Mouse (Mus musculus): ENCODE measurements at regions not wholly inside any gene's neighbourhood (a gene's known extent, or its start where the extent isn't known, plus 50 kb on each side); places are given as distances from the start of the nearest gene placed in this dataset.

DNA sequence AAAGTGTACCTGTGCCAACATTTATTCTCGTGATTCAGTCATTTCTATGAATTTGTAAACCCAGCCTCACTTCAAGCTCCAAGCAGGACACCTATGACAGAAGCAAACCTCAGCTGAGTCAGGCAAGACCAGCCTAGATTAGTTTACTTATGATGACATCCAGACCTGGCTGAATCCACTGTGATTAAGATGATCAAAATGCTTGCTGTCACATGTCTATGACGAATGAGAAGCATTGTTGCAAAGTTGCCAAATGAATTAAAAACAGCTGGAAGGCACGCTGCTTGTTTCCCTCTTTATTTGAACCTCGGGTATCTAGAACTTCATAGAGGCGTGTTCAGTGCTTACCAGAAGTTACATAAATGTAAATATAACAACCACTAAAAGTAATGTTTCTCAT is 95.9 kb upstream of the Itga4 start:
- no peaks in the 10 kb centered on the region for H3K4me1 ChIP-seq (ENCODE audit: control insufficient read depth, insufficient read depth, low read length)
- H3K27ac ChIP-seq (ENCODE audit: insufficient read depth, low read depth, low read length), result no peak overlapping the region
- no peaks in the 10 kb centered on the region for H3K36me3 ChIP-seq (ENCODE audit: control insufficient read depth, insufficient read depth, low read length)
- 75% methylated on average over 5 of the region's 5 CpGs for WGBS
- no peaks in the 10 kb centered on the region for H3K27me3 ChIP-seq (replicated peaks; ENCODE audit: control insufficient read depth, insufficient read depth, low read length)
- DNase-seq, result no peak
- no peak for TF ChIP-seq CTCF (conservative IDR thresholded peaks at IDR 0.05; ENCODE audit: insufficient read depth, insufficient read length, low read depth, low read length)
- TF ChIP-seq POLR2A (IDR thresholded peaks at IDR 0.05; ENCODE audit: low read depth, low read length), result no peak
- no peak overlapping the region for H3K4me3 ChIP-seq (ENCODE audit: insufficient read depth, low read depth, low read length)

DNA sequence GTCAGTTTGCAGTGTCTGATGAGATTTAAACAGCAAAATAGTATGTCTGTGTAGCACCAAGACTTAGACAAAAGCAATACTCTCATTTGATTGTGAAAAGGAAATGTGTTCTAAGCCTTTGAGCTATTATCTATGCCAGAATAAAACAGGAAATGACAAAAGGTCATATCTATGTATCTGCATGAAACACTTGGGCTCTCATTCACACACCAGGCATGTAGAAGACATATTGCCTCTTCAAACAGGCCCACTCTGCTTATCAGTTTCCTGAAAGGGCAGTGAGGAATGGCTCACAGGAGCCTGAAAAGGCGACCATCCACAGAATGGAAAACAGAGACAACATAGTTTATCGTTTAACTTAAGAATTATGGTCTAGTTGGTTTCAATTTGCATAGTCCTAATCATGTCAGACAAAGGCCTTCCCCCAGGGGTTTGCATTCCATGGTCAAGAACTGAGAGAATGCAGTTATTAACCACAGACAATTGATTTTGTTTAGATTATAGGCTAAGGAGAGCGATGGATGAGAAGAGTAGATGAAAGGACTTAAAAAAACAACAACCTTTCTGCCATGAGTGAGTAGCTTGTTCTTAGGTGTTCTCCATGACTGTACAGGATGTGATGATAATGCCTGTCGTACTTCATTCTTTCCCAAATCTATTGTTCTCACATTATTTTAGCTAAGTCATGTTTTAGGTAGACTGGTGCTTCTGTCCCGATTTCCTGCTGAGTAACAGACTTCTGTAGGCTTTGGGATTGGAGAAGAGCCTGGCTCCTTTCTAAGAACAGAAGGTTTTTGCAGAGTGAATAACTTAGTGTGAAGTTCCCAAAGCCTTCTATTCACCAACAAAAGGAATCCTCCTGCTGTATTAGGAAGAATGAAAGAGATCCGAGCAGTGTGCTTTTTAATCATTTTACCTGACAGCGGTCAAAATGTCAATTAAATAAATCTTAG is 82.0 kb upstream of the Itga4 start:
- no peak for TF ChIP-seq CTCF (conservative IDR thresholded peaks at IDR 0.05; ENCODE audit: insufficient read depth, insufficient read length, low read depth, low read length)
- no peak for TF ChIP-seq POLR2A (IDR thresholded peaks at IDR 0.05; ENCODE audit: low read depth, low read length)
- no peak overlapping the region for H3K4me3 ChIP-seq (ENCODE audit: insufficient read depth, low read depth, low read length)
- WGBS, result 55% methylated on average over 7 of the region's 7 CpGs
- no peak for DNase-seq
- H3K27me3 ChIP-seq (replicated peaks; ENCODE audit: control insufficient read depth, insufficient read depth, low read length), result no peaks in the 10 kb centered on the region
- H3K27ac ChIP-seq (ENCODE audit: insufficient read depth, low read depth, low read length), result no peak overlapping the region
- no peaks in the 10 kb centered on the region for H3K4me1 ChIP-seq (ENCODE audit: control insufficient read depth, insufficient read depth, low read length)
- H3K36me3 ChIP-seq (ENCODE audit: control insufficient read depth, insufficient read depth, low read length), result no peaks in the 10 kb centered on the region

DNA sequence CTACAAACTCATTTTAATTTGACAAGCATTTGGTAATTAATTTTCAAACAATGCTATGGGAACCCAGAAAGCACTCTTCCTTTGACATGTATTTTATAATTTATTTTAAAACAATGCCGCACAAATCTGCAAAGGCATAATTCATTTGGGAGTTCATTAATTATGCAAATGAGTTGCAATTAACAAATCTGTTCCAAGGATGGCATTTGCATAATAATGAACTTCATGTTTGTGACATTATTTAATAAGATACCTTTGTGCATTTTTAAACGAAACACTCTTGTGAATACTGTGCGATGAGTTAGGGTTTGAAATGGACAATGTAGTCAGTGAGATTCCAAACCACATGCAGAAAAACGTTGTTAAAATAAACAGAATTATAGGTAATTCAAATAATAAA is 80.9 kb upstream of the Itga4 start:
- WGBS, result 91% methylated on average over 4 of the region's 4 CpGs
- H3K36me3 ChIP-seq (ENCODE audit: control insufficient read depth, insufficient read depth, low read length), result no peaks in the 10 kb centered on the region
- DNase-seq, result no peak
- H3K4me3 ChIP-seq (ENCODE audit: insufficient read depth, low read depth, low read length), result no peak overlapping the region
- H3K27ac ChIP-seq (ENCODE audit: insufficient read depth, low read depth, low read length), result no peak overlapping the region
- TF ChIP-seq POLR2A (IDR thresholded peaks at IDR 0.05; ENCODE audit: low read depth, low read length), result no peak
- TF ChIP-seq CTCF (conservative IDR thresholded peaks at IDR 0.05; ENCODE audit: insufficient read depth, insufficient read length, low read depth, low read length), result no peak
- no peaks in the 10 kb centered on the region for H3K27me3 ChIP-seq (replicated peaks; ENCODE audit: control insufficient read depth, insufficient read depth, low read length)
- H3K4me1 ChIP-seq (ENCODE audit: control insufficient read depth, insufficient read depth, low read length), result no peaks in the 10 kb centered on the region

DNA sequence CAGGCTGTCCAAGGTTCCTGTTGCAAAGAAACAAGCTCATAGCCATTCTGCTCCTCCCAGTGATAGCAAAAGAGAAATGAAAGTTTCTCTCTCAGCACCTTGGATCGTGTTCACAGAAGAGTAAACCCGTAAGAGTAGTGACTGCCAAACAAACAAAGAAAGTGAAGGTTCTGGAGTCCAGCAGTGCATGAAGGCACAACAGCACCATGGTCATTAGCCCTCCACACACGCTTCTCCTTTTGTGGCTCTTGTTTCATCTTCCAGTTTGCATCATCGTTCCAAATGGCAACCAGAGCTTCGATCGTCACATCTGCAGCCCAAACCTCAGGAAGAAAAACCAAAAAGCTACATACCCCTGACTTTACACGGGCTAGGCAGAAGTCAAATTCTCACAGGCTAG is 74.4 kb upstream of the Itga4 start:
- 54% methylated on average over 7 of the region's 7 CpGs for WGBS
- Histone ChIP-seq H3K4me3 (ENCODE audit: insufficient read depth, low read depth, low read length) (no peak overlapping the region), H3K4me1 (ENCODE audit: control insufficient read depth, insufficient read depth, low read length) (no peaks in the 10 kb centered on the region), H3K27ac (ENCODE audit: insufficient read depth, low read depth, low read length) (no peak overlapping the region), H3K27me3 (replicated peaks; ENCODE audit: control insufficient read depth, insufficient read depth, low read length) (no peaks in the 10 kb centered on the region), H3K36me3 (ENCODE audit: control insufficient read depth, insufficient read depth, low read length) (no peaks in the 10 kb centered on the region)
- no peak for DNase-seq
- TF ChIP-seq CTCF (conservative IDR thresholded peaks at IDR 0.05; ENCODE audit: insufficient read depth, insufficient read length, low read depth, low read length) (no peak), POLR2A (IDR thresholded peaks at IDR 0.05; ENCODE audit: low read depth, low read length) (no peak)

DNA sequence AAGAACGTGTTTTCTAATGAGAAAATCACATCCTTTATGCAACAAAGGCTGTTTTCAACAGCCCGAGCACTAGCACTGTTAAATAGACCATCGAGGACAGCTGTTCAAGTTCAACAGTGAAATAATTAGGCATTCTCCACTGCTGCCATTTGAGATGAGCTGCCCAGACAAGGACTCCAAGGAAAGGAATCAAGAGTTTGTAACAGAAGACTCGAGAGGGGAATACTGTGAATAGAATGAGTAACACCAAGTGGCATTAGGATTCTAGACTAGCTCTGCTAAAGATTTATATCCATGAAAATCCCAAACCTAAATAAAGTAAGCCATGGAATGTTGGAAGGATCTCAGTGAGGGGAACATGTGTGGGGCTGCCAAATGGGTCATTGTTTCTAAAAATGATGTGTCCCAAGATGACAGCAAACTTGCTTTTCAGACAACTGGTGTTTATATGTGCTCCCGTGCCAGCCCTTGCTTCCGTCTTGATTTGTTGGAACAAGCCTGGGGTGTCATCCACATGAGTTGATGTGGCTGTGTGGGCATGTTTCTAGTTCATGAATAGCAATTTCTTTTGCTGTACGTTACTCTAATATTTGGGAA is 72.1 kb upstream of the Itga4 start:
- H3K4me3 ChIP-seq (ENCODE audit: insufficient read depth, low read depth, low read length), result no peak overlapping the region
- TF ChIP-seq POLR2A (IDR thresholded peaks at IDR 0.05; ENCODE audit: low read depth, low read length) (no peak), CTCF (conservative IDR thresholded peaks at IDR 0.05; ENCODE audit: insufficient read depth, insufficient read length, low read depth, low read length) (no peak)
- H3K4me1 ChIP-seq (ENCODE audit: control insufficient read depth, insufficient read depth, low read length), result no peaks in the 10 kb centered on the region
- H3K27ac ChIP-seq (ENCODE audit: insufficient read depth, low read depth, low read length), result no peak overlapping the region
- 66% methylated on average over 7 of the region's 7 CpGs for WGBS
- H3K27me3 ChIP-seq (replicated peaks; ENCODE audit: control insufficient read depth, insufficient read depth, low read length), result no peaks in the 10 kb centered on the region
- no peak for DNase-seq
- no peaks in the 10 kb centered on the region for H3K36me3 ChIP-seq (ENCODE audit: control insufficient read depth, insufficient read depth, low read length)

DNA sequence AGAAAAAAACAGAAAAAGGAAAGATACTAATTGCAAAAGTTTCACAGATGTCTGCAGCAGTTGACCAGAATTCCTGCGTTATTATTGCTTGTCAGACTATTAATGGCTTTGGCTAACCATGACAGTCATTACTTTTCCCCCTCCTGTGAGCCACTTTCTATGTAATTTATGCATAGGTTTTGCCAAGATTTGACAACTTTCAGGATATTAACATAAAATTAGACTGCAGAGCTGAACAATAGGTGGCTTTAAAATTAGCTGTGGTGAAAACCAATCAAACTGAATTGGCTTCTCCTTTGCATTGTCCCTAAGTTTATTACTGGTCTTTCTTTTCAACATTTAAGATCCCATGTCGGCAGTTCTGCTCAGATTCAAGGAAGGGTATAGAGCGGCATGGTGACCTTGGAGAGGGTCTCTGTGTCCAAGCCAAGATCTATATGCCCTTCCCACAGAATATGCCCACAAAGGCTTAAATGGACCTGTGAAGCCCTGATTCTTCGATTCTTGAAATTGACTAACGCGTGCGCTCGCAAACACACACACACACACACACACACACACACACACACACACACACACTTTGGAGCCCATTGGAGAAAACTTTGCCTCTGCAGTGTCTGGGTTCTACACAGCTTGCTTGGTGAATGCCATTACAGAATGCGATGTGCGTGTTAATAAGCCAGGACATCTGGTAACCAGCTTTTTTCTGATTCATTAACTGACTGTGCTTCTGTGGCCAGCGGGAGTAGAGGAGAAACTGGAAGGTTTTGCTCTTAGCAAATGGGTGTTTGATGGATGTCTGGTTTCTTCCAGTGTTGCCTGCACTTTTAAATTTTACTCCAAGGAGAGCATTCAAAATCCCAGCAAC is 69.8 kb upstream of the Itga4 start:
- Histone ChIP-seq H3K4me1 (ENCODE audit: control insufficient read depth, insufficient read depth, low read length) (no peaks in the 10 kb centered on the region), H3K27me3 (replicated peaks; ENCODE audit: control insufficient read depth, insufficient read depth, low read length) (no peaks in the 10 kb centered on the region), H3K36me3 (ENCODE audit: control insufficient read depth, insufficient read depth, low read length) (no peaks in the 10 kb centered on the region), H3K27ac (ENCODE audit: insufficient read depth, low read depth, low read length) (no peak overlapping the region), H3K4me3 (ENCODE audit: insufficient read depth, low read depth, low read length) (no peak overlapping the region)
- 75% methylated on average over 11 of the region's 11 CpGs for WGBS
- no peak for DNase-seq
- TF ChIP-seq POLR2A (IDR thresholded peaks at IDR 0.05; ENCODE audit: low read depth, low read length) (no peak), CTCF (conservative IDR thresholded peaks at IDR 0.05; ENCODE audit: insufficient read depth, insufficient read length, low read depth, low read length) (no peak)

All from kidney, adult 2 months (tissue).